Mouse (Mus musculus): ENCODE measurements at regions not wholly inside any gene's neighbourhood (a gene's known extent, or its start where the extent isn't known, plus 50 kb on each side); places are given as distances from the start of the nearest gene placed in this dataset.

DNA sequence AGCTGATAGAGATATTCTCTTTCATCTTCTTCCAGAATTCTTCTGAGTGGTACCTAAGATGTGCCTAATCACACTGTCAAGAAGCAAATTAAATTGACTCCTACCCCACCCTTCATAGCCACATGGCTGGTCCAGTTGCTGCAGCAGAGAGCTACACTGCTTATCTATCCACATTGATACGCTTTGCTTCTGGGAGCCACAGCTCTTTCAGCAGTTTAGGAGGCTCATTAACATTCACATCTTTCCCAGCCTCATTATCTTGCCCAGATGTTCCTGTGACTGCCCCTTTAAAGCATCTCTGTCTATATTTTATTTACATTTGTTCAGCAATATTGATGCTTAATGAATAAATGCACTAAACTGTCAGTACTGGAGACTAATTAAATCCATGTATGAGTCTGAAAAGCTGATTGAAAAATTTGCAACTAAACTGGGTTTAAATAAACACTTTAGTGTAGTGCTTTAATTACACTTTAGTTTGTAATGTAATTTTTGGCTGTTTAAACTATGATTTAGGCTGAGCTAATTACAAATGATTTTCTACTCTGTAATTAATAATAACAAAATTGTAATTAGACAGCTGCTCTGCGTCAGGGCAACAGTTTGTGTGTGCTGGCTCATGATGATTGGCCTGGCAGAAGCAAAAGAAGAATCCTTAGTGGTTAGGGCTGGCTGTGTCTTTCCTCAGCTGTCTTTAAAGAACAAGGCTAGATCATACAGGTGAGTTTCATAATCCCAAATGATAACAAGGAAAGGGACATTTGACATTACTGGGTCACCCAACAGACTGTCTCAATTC, 632.5 kb upstream of the Tle4 start:
- DNase-seq (ENCODE audit: low spot score) = no peak

- DNase-seq (ENCODE audit: low spot score) = no peak
Observed at GRCm38 (mm10) chr19:15217387-15217786, 619.5 kb upstream of the Tle4 start.

- no peak for DNase-seq (ENCODE audit: low spot score)
Observed at GRCm38 (mm10) chr19:15214651-15215050, 616.8 kb upstream of the Tle4 start.

DNA sequence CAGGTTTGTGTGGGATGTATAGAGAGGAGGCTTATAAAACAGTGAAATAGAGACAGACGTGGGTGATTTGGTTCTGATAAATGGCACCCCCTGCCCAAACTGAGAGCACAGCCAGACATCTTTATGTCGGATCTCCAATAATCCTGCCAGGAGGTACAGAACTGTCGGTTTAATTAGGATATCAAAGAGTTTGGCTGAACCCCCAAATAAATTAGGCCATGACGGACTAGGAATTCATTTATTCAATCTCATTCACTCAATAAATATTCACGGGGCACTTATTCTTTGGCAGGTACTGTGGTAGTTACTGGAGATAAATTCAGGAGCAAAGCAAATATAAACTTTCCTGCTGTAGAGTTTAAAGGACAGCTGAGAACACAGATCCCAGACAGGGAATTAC, 615.0 kb upstream of the Tle4 start:
- no peak for DNase-seq (ENCODE audit: low spot score)

DNA sequence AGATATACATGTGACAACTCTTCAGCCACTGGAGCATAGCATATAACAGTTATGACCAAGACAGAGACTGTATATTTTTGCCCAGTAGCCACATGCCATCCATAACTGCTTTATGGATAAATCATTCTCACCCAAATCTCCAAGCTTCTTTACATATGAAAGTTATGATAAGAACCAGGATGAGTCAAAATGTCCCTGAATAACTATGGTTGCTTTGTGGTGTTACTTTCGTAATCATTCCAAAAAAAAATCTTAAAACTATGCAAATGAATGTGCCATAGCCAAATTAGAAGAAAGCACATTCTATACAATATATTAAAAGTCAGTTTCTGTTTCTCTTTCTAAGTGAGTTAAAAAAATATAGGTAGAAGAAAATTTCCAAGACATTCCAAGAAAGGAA, 605.2 kb upstream of the Tle4 start:
- DNase-seq (ENCODE audit: low spot score) = no peak

DNA sequence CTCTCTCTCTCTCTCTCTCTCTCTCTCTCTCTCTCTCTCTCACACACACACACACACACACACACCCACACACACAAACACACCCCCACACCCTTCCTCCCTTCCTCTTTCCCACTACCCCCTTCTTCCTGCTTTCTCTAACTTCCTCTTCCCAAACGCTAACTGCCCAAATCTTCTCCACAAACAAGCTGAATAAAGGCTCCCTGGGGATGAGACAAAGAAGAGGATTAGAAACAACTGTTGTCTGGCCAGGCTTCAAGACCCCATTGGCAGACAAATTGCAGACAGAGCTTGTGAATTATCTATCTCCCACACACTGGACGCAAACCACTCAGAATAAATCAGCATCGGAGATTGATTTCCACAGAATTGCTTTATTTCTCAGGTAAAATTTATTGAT, 603.4 kb upstream of the Tle4 start:
- DNase-seq (ENCODE audit: low spot score) = peak; percentile 22

GRCm38 (mm10) chr19:15200792-15201191, 602.9 kb upstream of the Tle4 start:
- no peak for DNase-seq (ENCODE audit: low spot score)

GRCm38 (mm10) chr19:15200361-15200760, 602.5 kb upstream of the Tle4 start:
- DNase-seq (ENCODE audit: low spot score) = no peak

- no peak for DNase-seq (ENCODE audit: low spot score)
Observed at GRCm38 (mm10) chr19:15199692-15200091, 601.8 kb upstream of the Tle4 start.

DNA sequence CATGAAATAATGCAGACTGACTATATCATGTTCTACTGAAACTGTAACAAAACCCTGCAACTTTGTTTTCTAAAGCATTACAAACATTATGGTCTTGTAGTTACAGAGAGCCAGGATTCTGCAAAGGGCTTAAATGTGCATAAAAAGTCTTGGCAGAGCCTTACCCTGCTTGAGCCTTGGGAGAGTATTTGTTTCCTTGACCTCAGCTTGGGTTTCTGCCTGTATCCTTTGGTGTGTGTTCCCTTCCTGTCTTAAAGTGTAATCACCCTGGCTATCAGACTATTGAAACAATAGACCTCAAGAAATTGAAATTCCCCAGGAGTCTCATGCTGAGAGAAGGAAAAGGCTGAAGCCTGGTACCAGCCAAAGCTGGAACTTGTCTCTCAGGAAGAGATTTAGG, 577.4 kb upstream of the Tle4 start:
- DNase-seq (ENCODE audit: low spot score) = no peak

DNA sequence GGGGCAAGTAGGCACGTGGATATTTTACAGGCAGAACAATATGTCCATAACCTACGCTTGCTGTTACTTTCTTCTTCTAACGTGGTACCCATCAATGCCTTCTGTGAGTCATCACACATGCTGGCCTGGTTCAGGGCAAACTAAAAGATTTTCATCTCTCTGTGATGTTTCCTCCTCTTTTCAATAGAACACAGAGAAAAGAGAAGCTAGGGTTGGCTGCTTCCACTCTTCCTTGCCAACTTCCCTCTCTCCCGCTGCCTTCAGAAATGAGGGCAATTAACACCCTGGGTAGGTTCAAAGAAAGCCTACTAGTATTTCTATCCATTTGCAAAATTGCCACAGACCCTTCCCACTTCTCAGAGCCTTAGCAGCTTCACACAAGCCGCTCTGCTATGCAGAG, 575.5 kb upstream of the Tle4 start:
- DNase-seq (ENCODE audit: low spot score) = no peak

GRCm38 (mm10) chr19:15167184-15167583, 569.3 kb upstream of the Tle4 start:
- DNase-seq (ENCODE audit: low spot score) = no peak

DNA sequence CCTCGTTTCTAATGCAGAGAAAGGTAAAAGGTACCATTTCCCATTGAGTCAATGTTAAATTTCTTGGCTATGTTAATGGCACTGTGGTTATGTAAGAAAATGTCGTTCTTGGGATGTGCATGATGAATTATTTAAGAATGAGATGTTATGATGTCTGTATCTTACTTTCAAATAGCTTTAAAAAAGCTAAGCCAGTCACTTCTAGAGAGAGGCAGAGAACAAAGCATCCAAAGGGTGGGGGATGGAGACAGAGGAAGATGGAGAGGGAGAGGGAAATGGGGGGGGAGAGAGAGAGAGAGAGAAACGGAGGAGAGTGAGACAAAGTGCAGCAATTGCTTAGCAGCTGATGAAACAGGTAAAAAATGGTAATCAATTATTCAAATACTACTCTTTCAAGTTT, 562.8 kb upstream of the Tle4 start:
- no peak for DNase-seq (ENCODE audit: low spot score)

GRCm38 (mm10) chr19:15158653-15159052, 560.8 kb upstream of the Tle4 start:
- no peak for DNase-seq (ENCODE audit: low spot score)

- no peak for DNase-seq (ENCODE audit: low spot score)
Observed at GRCm38 (mm10) chr19:15158177-15158576, 560.3 kb upstream of the Tle4 start.

- no peak for DNase-seq (ENCODE audit: low spot score)
Observed at GRCm38 (mm10) chr19:15154693-15155092, 556.8 kb upstream of the Tle4 start.

- DNase-seq (ENCODE audit: low spot score) = no peak
Observed at GRCm38 (mm10) chr19:15146325-15146724, 548.5 kb upstream of the Tle4 start.

DNA sequence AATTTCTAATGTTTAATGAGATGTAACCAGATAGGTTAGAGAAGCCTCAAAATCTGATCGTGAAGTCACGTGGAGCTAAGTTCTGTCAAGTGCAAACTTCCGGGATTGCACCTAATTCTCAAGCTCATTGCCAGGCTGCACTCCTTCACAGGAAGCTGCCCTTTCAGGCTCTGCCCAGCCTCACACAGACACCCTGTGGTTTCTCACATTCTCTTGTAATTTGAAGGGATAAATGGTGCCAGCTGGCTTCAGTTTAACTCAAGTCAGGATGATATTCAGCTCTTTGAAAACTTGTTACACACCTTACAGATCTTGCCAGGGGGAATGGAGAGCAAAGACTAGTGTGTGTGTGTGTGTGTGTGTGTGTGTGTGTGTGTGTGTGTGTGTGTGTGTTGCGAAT, 529.3 kb upstream of the Tle4 start:
- peak; percentile 12 for DNase-seq (ENCODE audit: low spot score)

GRCm38 (mm10) chr19:15108441-15109026, 510.7 kb upstream of the Tle4 start:
- DNase-seq (ENCODE audit: low spot score) = no peak

DNA sequence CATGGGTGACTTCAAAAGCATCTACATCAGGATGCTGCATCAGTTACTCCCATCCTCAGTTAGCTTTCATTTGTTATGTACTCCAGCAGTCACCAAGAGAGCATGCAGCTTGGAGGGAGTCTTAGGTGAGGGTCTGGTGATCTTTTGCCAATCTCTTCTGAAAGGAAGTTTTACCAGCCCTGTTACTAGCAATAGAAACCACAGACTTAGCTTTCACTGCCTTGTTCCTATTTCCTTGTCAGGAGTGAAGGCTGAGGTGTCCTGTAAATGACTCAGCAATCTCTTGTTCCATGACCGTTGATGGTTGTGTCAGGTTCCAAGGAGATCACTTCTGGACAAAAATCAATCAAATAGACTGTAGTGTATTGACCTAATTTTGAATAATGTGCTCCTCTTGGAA, 497.2 kb upstream of the Tle4 start:
- no peak for DNase-seq (ENCODE audit: low spot score)

- no peak for DNase-seq (ENCODE audit: low spot score)
Observed at GRCm38 (mm10) chr19:15093534-15093933, 495.7 kb upstream of the Tle4 start.

DNA sequence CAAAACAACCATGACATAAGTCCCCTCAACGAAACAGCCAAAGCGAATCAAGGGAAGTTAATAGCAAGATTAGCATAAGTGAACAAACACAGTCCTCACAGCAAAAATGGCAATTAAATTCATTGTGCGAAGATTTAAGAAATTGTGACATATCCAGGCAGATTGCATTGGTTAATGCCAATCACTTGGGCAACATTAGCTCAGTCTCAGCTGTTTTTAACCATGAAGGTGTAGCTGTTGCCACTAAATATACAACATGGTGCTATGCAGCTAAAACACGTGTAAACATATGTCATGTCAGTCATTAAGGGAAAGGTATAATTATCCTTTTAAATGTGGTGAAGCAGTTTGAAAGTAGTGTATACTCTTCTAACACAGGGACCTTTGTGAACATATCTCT, 482.8 kb upstream of the Tle4 start:
- DNase-seq (ENCODE audit: low spot score) = no peak

DNA sequence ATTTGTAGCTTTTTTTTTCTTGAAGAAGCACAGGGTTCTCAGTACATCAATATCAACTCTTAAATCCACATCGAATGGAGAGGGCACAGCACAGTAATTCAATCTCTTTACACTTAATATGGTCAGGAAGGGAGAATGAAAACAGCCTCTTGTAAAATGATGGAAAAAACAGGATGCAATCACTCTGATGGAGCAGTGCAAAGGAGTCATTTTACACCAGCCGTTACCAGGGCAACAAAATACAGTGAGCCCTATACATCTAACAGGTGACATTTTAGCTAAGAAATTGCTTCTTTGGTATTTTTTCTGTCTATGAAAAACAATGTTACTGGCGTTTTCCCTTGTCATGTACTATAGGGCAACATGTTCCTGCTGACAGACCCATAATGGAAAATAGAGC, 459.9 kb upstream of the Tle4 start:
- no peak for DNase-seq (ENCODE audit: low spot score)

DNA sequence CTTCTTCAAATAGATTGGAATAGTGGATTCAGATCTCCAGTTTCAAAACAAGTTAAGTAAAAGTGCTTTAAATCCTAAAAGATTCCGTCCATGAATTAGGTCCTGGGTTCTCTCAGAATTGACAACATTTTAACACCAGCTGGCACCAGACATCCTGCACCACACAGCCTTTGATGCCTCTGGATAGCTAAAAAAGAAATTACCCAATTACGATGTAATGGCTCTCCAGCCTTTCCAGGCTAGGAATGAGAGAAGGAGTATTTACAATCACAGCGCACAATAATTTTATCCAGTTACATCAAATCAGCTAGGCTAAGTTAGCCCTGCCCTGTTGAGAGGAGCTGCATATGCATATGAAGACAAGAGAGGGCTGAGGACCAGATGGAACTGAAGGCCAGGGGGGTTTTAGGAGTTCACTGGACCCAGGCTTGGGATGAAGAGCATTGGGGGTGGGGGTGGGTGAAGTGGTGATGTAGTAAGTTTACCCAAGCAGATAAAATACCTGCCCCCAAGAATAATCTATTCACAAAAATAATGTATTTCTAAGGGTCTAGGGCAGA, 455.8 kb upstream of the Tle4 start:
- no peak for DNase-seq (ENCODE audit: low spot score)
